Mouse (Mus musculus): ENCODE data around the gene Dexi. TPM values are rescaled to one million over a fixed set of nuclear protein-coding genes. Genes with fewer than 3 reads are reported as not detected.

Dexi gene
- polyA plus RNA-seq, 1 experiment from 2014 or later: 16.3 TPM

DNA sequence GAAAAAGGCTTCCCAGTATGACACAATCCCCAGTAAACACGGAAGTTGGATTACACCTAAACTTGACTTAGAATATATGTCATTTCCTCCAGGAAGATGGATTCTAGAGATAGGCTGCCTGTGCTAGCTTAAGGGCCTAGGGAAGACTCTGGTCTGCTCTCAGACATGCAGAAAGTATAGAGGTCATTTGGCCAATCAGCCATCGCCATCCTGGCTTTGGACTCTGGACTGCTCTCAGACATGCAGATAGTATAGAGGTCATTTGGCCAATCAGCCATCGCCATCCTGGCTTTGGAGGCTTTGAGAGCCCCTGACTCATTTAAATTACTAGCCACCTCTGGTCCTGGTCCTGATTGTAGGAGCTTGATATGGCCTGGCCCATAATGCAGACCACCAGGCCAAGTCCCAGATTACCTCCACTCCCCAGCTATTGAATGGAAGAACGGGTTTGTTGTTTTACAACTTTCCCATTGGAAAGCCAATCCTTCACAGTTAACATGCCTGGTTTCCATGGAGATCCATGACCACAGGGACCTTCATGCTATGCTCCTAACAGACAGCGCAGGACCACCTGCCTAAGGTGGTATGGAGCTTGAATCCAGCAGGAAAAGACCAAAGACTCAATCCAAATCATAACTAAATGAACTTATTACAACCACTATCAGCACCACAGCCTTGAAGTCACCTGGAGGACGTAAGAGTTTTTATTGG lies 88.8 kb downstream of the Dexi start:
- Histone ChIP-seq H3K4me2 (no peak overlapping the region), H3K4me1 (ENCODE audit: control insufficient read depth, insufficient read depth, low read length) (no peaks in the 10 kb centered on the region), H3K9me3 (replicated peaks; ENCODE audit: control insufficient read depth, low read length) (no peaks in the 10 kb centered on the region), H3K9ac (ENCODE audit: low read depth, low read length) (no peak overlapping the region), H3K4me3 (ENCODE audit: low read depth, low read length) (no peak overlapping the region), H3K27me3 (ENCODE audit: control insufficient read depth, insufficient read depth, low read length) (no peaks in the 10 kb centered on the region), H3K36me3 (ENCODE audit: control insufficient read depth, insufficient read depth, low read length) (no peaks in the 10 kb centered on the region), H3K27ac (ENCODE audit: low read depth, low read length) (no peak overlapping the region)
- WGBS (ENCODE audit: insufficient replicate concordance): 79% methylated on average over 6 of the region's 6 CpGs
- ATAC-seq (replicated peaks; ENCODE audit: insufficient number of reproducible peaks, low FRiP score, low TSS enrichment): no peak

Other genes starting within 250 kb of the Dexi start
- gene Emp2, start 229.1 kb downstream of the Dexi start, polyA plus RNA-seq (2014; fragmentation: Nextera tagmentation; extraction: Ambion mirVana): 21.9 and 24.7 TPM in 2 replicates
- 0.17 and 0.23 TPM in 2 replicates for gene Tekt5, start 147.6 kb downstream of the Dexi start, polyA plus RNA-seq (2014; fragmentation: Nextera tagmentation; extraction: Ambion mirVana)
- 47.2 and 49.8 TPM in 2 replicates for gene Nubp1, start 131.1 kb downstream of the Dexi start, polyA plus RNA-seq (2014; fragmentation: Nextera tagmentation; extraction: Ambion mirVana)
- 4.5 and 6.3 TPM in 2 replicates for gene Tvp23a, start 95.7 kb downstream of the Dexi start, polyA plus RNA-seq (2014; fragmentation: Nextera tagmentation; extraction: Ambion mirVana)
- 0.19 and 0.35 TPM in 2 replicates for gene Ciita, start 63.0 kb downstream of the Dexi start, polyA plus RNA-seq (2014; fragmentation: Nextera tagmentation; extraction: Ambion mirVana)
- 28.8 and 39.1 TPM in 2 replicates for gene Clec16a, start 2.3 kb upstream of the Dexi start, polyA plus RNA-seq (2014; fragmentation: Nextera tagmentation; extraction: Ambion mirVana)
- 4.8 and 5.3 TPM in 2 replicates for gene Socs1, start 242.5 kb upstream of the Dexi start, polyA plus RNA-seq (2014; fragmentation: Nextera tagmentation; extraction: Ambion mirVana)
- gene Tnp2, start 245.6 kb upstream of the Dexi start, polyA plus RNA-seq (2014; fragmentation: Nextera tagmentation; extraction: Ambion mirVana): not detected in 2 replicates
- gene Prm3, start 247.9 kb upstream of the Dexi start, polyA plus RNA-seq (2014; fragmentation: Nextera tagmentation; extraction: Ambion mirVana): not detected in 2 replicates

Data from heart, embryonic 11.5 days (tissue).